Mouse (Mus musculus): ENCODE data around the gene Zan.
"Not testable (repeated sequence)": the region's sequence is repeated elsewhere in the genome, so short reads cannot be mapped to it uniquely, and the experiment has no call there.

Zan gene

DNA sequence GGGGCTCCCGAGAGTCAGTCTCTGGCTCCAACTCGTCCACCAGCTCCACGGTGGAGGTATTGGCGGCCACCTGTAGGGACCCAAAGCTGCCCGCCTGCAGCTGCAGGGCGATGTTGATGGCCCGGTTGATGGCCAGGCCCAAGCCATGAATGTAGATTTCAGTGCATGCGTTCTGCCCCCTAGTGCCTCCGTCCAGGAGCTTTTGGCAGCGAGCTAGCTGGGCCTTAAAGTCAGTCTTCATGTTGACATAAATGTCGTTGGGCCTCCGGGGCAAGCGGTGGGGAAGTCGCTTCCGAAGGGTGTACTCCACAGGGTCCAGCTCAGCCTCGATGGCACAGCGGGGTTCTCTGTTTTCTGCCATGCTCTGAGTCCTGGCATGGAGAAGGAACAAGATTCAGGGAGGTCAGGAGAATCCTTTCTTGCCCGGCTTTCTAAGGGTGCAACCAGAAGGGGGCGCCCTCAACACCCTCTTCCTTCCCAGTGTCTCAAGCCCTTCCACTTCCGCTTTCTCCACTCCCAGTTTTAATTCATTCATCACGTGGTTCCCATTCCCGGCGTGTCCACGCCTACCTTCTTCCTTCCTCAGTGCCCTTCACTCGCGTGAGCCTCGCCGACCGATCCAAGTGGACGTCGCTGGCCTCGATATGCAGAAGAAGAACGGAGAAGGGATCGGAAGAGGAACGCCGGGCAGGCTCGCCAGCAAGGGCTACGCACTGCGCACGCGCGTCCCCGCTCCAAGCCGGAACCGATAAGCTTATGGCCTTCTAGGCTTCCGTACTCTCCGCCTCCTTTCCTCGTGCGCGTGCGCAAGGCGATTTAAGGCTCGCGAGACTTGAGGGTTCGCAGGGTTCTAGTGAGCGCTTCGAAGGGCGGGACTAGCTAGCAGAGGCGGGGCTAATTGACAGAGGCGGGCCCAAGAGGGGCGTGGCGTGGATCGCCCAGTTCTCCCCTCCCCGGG lies 25.1 kb upstream of the Zan start, which contains the start of gene Pop7:
Gene Pop7 (minus strand): TSS at position 810 of the 958 bp plus-strand sequence.
- peak; percentile 100 for DNase-seq (ENCODE audit: low spot score in 2 of 2)

DNA sequence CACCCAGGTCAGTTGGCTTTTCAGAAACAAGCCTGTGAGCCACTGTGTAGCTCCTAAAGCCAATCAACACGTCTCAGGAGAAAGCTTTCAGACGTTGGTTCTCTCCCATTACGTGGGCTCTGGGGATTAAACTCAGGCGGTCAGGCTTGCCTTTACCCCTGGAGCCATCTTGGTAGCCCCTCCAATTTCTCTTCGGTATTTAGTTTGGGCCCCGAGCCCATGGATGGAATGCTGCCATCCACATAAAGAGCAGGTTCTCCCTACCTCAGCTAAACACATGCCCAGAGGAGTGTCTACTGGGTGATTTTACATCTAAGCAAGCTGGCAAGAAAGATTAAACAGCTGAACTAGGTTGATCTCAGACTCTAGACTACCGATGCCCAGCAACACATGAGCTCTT lies 23.3 kb upstream of the Zan start:
- no peak for DNase-seq (ENCODE audit: low spot score in 2 of 2)

DNA sequence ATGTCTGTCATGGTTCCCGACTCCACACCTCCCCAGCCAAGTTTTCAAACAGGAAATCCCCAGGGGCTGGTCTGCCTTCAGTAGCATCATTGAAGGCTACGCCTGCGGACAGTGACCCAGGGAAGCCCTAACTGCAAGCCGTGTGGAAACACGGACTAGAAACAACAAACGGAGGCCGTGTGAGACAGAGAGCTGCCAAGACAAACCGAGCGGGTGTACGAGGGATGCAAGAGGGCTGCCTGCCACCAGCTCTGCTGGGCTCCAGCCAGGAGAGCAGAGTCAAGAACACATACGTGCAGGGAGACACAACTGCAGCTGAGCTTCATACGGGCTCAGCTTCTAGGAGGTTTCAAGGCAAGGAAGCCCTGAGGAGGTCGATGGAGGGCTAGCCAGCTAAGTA lies 17.0 kb upstream of the Zan start:
- DNase-seq (ENCODE audit: low spot score in 2 of 2), result no peak

DNA sequence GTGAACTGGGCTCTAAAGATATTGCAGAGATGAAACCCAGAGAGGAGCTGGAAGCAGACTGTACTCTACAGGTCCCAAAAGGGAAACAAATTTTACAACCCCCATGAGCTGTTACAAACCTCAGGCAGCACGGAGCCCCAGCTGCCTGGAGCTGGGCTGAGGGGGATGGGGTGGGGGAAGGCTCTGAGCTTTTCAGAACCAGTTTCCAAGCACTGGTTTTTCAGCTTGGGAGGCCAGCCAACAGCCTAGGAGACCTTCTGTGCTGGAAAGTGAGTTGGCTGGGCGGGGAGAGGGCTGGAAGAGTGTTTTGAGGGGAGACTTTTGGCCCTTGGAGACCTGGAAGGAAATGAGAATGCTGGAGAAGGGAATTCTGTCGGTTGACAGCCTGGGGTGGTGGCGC lies 14.7 kb upstream of the Zan start:
- no peak for DNase-seq (ENCODE audit: low spot score in 2 of 2)

DNA sequence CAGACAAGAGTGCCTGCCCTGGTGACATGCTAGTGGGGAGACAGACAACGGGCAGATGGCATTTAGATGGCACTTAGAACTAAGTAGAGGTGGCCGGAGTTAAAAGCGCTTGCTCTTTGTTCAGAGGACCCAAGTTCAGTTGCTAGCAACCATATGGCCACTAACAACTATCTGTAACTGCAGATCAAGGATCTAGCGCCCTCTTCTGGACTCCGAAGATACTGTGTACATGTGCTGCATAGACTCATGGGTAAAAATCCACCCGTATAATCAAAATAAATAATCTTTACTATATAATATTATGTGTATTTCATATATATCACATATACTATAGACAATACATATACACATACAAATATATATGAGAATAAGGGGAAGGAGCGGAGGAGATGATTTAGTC lies 10.8 kb upstream of the Zan start:
- no peak for DNase-seq (ENCODE audit: low spot score in 2 of 2)

DNA sequence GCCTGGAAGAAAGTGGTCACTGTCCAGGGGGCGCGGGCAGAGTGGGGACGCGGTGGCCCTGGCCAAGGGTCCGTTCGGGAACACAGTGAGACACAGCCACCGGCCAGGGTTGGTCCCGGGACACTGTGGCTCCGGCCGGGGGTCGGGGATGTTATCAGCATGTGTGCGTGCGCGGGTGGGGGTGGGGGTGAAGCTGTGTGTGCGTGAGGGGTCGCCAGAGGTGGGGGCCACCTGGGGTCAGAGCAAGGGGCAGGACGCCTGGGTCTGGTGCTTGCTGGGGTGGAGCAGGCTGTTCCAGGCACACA lies 8.9 kb upstream of the Zan start:
- no peak for DNase-seq (ENCODE audit: low spot score in 2 of 2)

DNA sequence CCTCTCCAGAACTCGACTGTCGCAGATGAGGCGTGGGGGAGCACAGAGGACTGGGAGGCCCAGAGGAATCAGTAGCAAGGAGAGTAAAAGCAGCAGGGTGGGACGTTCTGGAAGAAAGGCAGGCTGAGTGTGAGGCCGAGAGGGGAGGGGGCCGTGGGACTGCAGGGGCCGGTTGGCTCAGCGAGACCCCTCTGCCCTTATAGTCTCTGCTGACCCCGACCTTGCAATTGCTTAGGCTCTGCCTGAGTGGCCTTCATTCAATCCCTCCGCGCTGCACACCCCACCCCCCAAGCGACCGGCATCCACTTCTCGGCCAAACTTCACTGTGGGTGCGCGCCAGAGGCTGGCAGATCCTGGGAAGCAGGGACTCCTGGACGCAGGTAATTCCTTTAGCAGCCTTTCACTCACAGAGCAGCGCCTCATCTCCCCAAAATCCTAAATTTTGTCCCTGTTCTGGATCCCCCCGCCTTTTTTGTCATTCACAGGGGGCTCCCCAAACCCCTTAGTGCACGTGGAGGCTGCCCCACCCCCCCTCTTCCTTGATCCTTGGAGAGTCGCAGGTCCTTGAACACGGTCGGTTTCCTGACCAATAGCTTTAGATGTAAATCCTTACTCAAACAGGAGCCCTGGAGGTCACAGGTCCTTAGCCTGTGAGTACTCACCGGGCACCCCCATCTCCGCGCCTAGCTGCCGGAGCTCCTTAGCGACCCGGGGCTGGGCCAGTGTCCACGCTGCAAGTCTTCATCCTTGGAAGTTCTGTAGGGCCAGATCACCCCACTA lies 8.4 kb upstream of the Zan start:
- no peak for DNase-seq (ENCODE audit: low spot score in 2 of 2)

DNA sequence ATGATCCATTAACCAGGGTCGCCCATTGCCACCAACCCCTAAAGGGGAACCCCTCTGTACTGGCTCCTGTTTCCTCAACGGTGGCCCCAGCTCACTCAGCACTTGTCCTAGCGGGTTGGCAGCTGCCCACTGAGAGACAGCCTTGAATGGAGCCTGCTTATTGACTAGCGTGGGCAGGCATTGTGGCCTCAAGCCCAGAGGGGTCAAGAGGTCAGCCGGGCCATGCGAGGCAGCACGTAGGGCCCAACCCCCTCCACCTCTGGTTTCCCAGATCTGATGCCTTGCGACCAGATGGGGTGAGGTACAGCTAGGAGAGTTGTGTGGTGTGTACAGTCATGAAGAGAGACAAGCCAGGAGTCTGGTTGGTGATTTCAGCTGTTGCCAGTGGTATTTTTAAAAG lies 5.0 kb upstream of the Zan start:
- DNase-seq (ENCODE audit: low spot score in 2 of 2), result no peak

DNA sequence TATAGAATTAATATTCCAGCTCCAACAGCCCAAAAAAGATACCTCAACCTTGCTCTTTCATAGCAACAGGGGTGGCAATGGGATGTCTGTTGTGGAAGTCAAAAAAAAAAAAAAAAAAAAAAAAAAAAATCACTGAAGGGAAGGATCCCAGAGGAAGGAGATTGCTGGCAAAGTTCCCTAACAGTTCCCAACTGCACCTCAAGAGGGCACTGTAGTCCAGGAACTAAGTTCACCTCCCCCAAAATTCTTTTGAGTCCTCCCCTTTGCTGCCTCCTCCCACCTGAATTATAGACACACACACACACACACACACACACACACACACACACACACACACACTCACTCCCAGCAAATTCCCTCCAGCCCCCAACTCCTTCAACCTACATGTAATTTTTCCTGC lies 4.3 kb upstream of the Zan start:
- DNase-seq (ENCODE audit: low spot score in 2 of 2), result peak; percentile 19 to 51

DNA sequence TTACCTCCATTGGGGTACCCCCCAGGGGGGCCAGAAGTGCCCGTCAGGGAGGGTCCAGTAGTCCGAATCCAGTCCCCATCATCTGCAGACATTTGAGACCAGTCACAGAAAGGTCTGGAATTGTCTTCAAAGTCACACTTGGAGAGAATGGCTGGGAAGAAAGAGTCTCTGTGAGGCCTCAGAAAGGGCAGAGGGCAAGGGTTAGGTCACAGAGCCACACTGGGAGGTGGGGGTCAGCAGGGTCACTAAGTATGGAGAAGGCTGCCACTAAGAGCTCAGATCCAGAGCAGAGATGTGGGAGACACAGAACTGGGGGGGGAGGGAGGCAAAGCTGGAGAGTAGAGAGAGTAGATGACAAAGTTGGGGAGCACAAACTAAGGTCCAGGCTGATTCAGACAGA lies 2.5 kb downstream of the Zan start:
- DNase-seq (ENCODE audit: low spot score in 2 of 2), result no peak

DNA sequence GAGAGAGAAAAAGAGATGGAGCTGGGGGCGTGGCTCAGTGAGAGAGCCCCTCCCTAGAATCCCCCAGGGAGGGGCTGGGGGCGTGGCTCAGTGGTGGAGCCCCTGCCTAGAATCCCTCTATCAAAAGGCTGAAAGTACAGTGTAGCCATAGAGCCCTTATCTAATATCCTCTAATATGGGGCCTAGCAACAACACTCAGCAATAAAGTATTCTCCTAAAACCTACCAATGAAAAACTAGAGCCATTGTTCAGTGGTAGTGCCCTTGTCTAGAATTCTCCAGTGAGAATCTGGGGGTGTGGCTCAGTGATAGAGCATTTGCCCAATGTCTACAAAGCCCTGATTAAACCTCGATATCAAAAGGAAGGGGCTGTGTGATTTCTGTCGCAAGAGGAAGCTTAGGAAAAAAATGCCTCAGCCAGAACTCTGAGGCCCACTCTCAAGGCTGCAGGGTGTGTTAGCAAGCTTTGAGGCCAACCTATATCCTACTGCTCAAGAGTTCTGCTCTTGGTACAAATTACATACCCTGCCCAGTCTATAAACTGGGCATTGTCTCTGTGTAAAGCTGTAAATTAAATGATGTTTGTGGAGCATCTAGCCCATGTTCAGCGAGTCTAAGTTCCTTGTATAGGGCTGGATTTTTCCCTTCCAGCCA lies 4.5 kb downstream of the Zan start:
- DNase-seq (ENCODE audit: low spot score in 2 of 2), result no peak

DNA sequence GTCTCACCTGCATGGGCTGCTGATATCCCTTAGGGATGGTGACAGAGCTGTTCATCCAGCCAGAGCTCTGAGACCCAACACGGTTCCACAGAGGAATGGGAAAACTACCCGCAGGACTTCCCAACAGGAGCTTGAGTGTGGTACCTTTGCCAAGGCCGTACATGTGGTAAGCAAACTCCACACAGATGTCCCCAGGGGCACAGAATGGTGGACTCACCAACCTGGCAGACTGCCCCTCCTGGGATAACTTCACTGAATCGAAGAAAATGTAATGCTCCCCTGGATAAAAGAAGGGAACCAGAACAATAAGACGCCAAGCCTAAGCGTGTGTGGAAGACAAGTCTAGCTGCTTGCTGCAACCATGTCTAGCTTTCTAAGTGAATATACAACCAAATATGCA lies 9.9 kb downstream of the Zan start:
- DNase-seq (ENCODE audit: low spot score in 2 of 2), result no peak

DNA sequence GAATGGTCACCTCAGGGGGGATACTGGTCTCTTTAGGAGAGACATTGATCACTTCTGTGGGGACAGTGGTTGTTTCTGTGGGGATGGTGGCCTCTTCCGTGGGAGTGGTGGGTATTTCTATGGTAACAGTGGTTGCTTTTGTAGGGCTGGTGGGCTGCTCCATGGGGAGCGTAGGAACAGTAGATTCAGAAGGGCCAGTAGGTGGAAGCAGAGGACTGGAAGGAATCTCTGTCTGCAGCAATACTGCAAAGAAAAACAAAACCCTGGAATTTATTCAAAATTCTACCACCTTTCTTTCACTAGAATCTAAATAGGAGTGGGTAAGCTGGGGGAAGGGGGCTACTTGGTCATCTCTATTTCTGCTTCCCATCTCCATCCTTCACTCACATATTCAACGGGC lies 11.8 kb downstream of the Zan start:
- DNase-seq (ENCODE audit: low spot score in 2 of 2), result no peak

DNA sequence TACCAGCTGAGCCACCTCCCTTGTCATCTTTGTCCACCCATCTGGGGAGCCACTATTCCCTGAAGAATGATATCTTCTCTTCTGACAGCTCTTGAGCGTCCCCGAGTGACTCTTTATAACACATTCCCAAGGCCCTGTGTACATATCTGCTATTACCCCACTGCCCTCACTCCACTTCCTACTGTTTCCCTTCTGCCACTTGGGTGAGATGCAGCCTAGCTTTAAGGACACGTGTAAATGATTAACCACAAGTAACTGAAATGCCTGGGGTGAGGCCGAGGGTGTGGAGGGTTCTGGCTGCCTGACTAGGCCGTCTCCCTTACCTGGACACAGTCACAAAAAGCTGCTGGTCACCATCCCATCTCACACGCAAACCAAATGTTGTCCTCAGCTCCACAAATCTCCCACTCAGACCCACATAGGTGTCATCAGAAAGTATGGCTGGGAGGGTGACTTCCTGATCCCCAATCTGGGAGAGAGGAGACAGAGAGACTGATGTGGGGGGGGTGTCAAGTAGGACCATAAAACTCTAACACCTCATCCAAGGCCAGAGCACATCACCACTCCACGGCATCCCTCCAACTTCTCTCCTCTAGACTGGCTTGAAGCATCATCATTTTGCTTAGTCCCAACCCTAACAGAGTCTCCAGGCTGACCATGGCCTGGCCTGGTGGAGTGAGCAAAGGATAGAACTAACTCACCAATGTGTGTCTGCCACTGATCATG lies 20.8 kb downstream of the Zan start:
- DNase-seq (ENCODE audit: low spot score in 2 of 2), result no peak

DNA sequence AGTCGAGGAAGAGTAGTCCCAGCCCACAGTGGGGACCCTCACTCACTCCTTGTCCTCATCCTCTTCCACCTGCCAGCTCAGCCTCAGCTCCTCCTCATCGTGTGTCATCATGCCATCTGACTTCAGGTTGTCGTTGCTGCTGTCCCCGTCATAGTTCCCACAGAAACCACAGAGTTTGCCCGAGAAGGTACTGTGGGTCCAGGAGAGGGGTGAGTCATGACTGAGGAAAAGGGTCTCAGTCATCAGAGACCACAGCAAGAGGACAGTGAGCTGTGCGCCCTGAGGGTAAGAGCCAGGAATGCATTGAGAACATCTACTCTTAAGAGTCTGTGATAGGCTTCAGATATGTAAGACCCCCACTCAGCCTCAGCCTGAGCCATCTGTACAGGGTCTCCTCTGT lies 21.7 kb downstream of the Zan start:
- DNase-seq (ENCODE audit: low spot score in 2 of 2), result no peak

DNA sequence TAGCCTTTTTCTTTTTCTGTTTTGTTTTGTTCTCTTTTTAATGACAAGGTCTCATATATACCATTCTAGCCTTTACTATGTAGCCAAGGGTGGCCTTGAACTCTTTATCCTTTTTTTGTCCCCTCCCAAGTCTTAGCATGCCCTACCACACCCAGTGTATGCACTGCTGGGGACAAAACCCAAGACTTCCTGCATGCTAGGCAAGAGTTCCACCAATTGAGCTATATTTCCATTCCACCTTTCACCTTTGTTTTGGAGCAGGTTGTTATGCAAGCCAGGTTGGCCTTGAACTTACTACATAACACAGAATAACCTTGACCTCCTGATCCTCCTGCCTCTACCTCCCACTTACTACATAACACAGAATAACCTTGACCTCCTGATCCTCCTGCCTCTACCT lies 31.3 kb downstream of the Zan start:
- DNase-seq (ENCODE audit: low spot score in 2 of 2), result no peak

DNA sequence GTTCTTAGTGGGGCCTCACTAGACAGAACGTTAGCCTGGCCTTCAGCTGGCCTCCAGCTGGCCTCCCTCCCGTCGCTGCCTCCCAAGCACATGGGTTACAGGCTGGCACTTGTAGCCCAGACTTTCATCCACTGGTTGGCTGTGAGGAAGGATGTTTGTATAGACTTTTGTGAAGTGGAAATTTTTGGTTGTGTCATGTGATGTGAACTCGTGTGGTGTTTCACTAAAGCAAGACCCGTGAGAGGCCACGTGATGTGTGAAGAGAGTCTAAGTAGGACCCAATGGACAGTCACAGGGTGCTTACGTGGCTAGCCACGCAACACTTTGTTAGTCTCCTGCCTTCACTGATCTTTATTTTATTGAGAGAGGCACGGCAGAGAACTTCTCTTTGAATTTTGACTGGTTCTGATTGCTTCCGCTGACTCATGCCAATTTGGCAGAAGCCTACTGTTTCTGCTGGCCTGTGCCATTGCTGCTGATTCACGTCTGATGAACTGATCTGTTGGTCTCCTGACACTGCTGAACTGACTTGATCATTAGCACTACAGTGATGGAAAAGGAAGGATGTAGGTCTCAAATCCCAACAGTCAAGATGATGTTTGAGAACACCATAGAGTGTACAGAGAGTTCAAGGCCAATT lies 36.5 kb downstream of the Zan start:
- no peak for DNase-seq (ENCODE audit: low spot score in 2 of 2)

DNA sequence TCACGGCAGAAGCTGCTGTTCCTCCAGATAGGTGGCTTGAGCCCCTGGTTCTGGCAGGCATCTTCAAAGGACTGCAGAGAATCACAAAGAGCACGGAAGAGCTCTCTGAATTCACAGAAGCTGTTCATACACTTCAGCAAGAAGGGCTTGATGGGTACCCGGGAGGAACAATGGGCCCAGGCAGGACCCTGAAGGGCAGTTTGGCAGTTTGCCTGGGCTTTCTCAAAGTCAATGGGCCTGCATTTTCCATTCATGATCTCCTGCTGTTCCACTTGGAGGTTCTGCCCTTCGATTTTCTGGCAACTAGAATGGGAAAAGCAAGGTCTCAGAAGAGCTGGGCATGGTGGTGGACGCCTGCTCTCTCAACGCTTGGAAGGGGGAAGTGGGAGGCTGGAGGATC lies 43.0 kb downstream of the Zan start:
- no peak for DNase-seq (ENCODE audit: low spot score in 2 of 2)

DNA sequence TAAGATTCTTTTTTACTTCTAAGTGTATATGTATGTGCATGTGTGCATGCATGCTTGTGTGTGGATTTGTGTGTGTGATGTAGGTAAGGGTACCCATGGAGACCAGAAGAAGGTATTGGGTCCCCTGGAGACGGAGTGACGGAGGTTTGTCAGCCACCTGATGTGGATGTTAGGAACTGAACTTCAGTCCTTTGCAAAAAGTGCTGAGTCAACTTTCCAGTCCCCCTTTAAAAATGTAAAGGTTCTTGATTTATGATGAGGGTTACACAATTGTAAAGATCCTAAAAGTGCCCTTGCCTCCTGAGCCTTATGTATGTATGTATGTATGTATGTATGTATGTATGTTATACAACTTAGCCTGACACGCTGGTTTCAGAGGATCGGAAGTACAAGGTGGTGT lies 46.5 kb downstream of the Zan start:
- DNase-seq (ENCODE audit: low spot score in 2 of 2), result not testable (repeated sequence)

DNA sequence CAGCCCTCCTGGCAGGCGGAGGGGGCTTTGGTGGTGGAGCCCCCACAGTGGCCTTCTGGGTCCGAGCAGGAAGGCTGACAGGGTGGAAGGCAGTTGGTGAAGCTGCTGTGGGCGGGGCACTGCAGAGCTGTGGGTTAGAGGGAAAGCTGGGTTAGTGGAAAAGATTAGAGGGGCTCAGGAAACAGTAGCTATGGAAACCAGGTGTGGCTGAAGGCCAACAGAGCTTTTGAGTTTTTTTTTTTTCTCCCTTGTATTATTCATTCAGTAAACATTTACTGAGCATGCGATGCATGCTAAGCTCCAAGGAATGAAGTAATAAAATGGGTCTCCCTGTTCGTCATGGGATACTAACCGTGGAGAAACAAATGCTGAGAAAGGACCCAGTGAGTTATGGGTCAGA lies 51.2 kb downstream of the Zan start:
- DNase-seq (ENCODE audit: low spot score in 2 of 2), result no peak

DNA sequence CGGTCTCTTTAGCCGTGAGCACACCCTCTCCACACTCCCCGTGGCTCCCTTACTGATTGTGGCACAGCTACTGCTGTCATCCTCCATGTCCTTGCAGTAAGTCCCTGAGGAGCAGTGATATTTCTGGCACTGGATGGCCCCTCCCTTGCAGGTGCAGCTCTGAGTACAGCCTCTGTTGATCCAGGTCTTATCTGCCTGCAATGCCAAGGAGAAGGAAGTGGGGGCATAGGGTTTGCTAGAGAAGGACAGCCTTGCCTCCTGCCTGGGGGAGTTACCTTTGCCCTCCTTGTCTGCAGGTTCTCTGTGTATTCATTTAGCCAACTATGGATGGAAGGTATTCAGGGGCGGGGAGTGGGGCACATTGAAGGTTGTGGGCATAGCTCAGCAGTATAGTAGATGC lies 57.0 kb downstream of the Zan start:
- no peak for DNase-seq (ENCODE audit: low spot score in 2 of 2)

DNA sequence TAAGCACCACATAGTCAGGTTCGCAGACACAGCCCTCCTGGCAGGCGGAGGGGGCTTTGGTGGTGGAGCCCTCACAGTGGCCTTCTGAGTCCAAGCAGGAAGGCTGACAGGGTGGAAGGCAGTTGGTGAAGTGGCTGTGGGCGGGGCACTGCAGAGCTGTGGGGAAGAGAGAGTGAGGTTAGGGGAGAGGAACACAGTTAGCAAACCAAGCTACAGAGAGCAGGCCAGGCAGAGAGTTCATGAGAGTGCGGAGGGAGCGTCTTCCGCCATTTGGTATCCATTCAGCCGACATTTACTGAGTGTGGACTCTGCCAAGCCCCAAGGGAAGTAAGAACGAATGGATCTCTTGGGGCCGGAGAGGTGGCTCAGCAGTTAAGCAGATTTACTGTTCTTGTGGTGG lies 57.8 kb downstream of the Zan start:
- DNase-seq (ENCODE audit: low spot score in 2 of 2), result no peak
